Mouse (Mus musculus): ENCODE data around the gene Nos3. TPM values are rescaled to one million over a fixed set of nuclear protein-coding genes. Genes with fewer than 3 reads are reported as not detected.

Gene Nos3
- polyA plus RNA-seq, 1 experiment: 0.02 TPM

DNA sequence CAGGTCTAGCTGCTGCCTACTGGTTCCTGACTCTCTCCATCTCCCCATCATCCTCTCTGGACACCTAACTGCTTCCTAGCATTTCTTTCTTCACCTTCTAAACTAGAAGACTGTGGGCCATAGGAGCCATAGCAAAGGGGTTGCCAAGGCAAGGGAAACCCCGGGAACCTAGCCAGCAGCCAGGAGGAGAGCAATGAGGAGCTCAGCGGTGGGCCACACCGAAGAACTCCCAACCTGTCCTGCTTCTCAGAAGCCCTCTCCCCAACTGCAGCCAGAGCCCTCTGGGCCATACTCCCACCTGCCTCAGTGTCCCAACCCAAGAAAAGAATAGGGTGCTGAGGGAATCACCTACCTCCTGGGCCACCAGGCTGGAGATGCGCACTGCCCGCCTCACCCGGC lies 35.8 kb upstream of the Nos3 start:
- no peak overlapping the region for H3K4me3 ChIP-seq (replicated peaks)
- H3K27me3 ChIP-seq (ENCODE audit: control insufficient read depth): peaks cover 29% of the 10 kb centered on the region
- no peaks in the 10 kb centered on the region for H3K9me3 ChIP-seq (ENCODE audit: control insufficient read depth, low read length)
- TF ChIP-seq GATA1 (IDR thresholded peaks at IDR 0.05; ENCODE audit: low read length): no peak
- TF ChIP-seq TAL1 (IDR thresholded peaks at IDR 0.05; ENCODE audit: low read length): no peak
- H3K4me1 ChIP-seq (ENCODE audit: control insufficient read depth): no peaks in the 10 kb centered on the region
- H3K36me3 ChIP-seq (ENCODE audit: control insufficient read depth): no peaks in the 10 kb centered on the region

DNA sequence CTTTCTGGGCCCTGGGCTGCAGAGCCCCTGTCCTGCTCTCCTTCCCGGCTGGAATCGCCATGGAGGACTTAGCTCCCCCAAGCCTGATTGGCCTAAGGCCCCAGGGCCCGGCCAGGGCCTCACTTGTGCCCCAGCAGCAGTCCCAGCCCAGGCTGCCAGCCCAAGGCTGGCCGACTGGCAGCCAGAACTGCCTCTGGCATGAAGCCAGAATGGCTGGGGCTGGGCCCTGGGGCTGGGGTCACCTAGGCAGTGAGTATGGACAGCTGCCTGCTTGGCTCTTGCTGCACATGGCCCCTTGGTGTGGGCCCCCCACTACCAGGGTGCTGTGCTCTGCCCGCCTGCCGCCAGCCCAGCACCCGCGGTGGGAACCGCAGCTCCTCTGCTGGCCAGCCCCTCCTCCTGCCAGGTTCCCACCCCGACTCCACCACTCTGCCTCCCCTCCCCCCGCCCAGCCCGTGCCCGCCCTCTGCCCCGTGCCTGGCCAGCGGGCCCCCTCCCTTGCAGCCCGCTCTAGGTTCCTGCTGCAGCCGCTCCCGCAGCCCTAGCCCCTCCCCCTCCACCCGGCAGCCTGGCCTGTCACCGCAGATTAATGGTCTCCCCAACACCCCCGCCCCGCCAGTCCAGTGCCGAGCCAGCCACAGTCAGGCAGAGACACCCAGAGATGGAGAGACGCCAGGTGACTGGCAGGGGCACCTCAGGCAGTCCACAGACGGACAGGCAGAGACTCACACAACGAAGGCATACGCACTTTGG lies 35.2 kb upstream of the Nos3 start:
- H3K27me3 ChIP-seq (ENCODE audit: control insufficient read depth): peaks cover 27% of the 10 kb centered on the region
- H3K4me3 ChIP-seq (replicated peaks): no peak overlapping the region
- no peak for TF ChIP-seq GATA1 (IDR thresholded peaks at IDR 0.05; ENCODE audit: low read length)
- TF ChIP-seq TAL1 (IDR thresholded peaks at IDR 0.05; ENCODE audit: low read length): no peak

DNA sequence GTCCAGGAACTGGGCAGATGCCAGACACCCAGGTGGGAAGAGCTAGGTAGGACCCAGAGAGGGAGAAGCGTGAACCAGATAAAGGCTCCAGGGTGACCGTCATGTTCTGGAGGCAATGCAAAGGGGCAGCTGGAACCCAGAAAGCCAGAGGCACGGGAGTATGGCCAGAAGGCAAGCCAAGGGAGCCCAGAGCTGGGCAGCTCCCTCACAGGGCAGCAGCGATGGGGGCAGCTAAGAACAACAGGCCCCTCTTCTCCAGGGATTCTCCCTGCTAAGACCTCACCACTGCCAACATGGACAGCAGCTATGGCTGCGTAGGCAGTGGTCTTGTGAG lies 34.7 kb upstream of the Nos3 start:
- Histone ChIP-seq H3K27me3 (ENCODE audit: control insufficient read depth) (peaks cover 25% of the 10 kb centered on the region), H3K36me3 (ENCODE audit: control insufficient read depth) (no peaks in the 10 kb centered on the region), H3K4me1 (ENCODE audit: control insufficient read depth) (no peaks in the 10 kb centered on the region), H3K9me3 (ENCODE audit: control insufficient read depth, low read length) (no peaks in the 10 kb centered on the region), H3K4me3 (replicated peaks) (no peak overlapping the region)
- TF ChIP-seq GATA1 (IDR thresholded peaks at IDR 0.05; ENCODE audit: low read length) (no peak), TAL1 (IDR thresholded peaks at IDR 0.05; ENCODE audit: low read length) (no peak)

More for the DNA sequence above, 35.2 kb upstream of the Nos3 start:
- no peaks in the 10 kb centered on the region for H3K4me1 ChIP-seq (ENCODE audit: control insufficient read depth)
- H3K9me3 ChIP-seq (ENCODE audit: control insufficient read depth, low read length): no peaks in the 10 kb centered on the region
- H3K36me3 ChIP-seq (ENCODE audit: control insufficient read depth): no peaks in the 10 kb centered on the region

DNA sequence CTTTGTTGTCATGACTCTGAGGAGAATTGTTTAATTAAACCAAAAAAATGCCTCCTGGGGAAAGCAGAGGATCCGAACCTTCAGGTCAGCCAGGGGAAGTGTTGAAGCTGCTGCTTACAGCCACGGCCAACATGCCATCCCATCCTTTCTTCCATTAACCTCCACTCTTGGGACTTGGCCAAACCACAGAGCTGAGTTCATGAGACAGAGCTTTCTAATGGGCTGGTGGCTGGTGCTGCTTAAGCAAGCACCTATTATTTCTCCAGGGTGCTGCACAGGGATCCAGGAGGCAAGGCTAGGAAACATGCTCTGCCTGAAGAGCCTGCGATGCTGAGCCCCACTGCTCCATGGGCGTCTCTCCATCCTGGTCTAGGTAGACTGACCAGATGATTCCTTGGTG lies 32.2 kb upstream of the Nos3 start:
- TF ChIP-seq GATA1 (IDR thresholded peaks at IDR 0.05; ENCODE audit: low read length) (no peak), TAL1 (IDR thresholded peaks at IDR 0.05; ENCODE audit: low read length) (no peak)
- Histone ChIP-seq H3K27me3 (ENCODE audit: control insufficient read depth) (peaks cover 17% of the 10 kb centered on the region), H3K36me3 (ENCODE audit: control insufficient read depth) (no peaks in the 10 kb centered on the region)

DNA sequence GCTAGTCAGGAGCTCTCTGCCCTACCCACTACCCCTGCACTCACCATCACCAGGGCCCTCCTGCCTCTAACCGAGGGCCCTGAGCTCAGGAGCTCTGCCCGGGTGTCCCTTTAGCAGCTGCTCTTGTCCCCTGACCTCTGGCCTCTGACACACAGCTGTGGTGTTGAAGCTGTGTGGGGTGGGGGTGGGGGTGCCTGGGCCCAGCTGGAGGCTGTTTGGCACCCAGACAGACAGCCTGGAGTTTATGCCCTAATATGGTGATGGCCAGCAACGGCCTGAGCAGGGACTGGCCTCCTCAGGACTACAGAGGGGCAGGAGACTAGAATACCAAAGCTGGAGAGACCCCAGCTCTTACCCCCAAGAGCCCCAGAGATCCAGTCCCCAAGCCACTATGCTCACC lies 29.9 kb upstream of the Nos3 start:
- no peaks in the 10 kb centered on the region for H3K9me3 ChIP-seq (ENCODE audit: control insufficient read depth, low read length)
- no peak overlapping the region for H3K4me3 ChIP-seq (replicated peaks)
- H3K27me3 ChIP-seq (ENCODE audit: control insufficient read depth): peaks cover 6% of the 10 kb centered on the region
- no peaks in the 10 kb centered on the region for H3K36me3 ChIP-seq (ENCODE audit: control insufficient read depth)
- no peaks in the 10 kb centered on the region for H3K4me1 ChIP-seq (ENCODE audit: control insufficient read depth)
- TF ChIP-seq TAL1 (IDR thresholded peaks at IDR 0.05; ENCODE audit: low read length) (no peak), GATA1 (IDR thresholded peaks at IDR 0.05; ENCODE audit: low read length) (no peak)

More for the DNA sequence above, 32.2 kb upstream of the Nos3 start:
- H3K4me3 ChIP-seq (replicated peaks): no peak overlapping the region
- no peaks in the 10 kb centered on the region for H3K9me3 ChIP-seq (ENCODE audit: control insufficient read depth, low read length)
- no peaks in the 10 kb centered on the region for H3K4me1 ChIP-seq (ENCODE audit: control insufficient read depth)

DNA sequence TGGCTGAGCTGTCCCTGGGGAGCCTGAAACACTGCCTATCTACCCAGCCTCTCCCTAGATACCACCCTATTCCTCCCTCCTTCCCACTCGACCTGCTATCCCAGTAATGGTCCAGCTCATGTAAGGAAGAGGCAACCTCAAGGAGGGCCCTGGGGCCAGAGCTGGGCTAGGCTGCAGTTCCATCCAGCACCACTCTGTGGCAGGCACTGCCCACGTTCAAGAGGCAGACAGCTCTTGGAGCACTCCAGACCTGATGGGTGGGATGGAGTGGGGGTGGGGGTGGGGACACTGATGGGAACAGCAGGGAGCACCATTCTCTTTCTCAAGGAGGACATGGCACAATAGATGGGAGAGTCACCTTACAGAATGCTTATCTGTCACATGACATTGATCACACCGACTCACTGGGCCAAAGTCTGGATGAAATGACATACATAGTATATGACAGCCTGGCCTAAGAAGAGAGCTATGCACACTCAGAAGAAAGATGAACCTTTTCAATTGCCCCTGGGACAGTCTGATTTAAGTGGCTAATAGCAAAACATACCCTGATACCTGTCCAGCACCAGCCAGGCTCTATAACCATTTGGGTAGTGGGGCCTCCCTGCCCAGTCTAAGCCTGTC lies 28.6 kb upstream of the Nos3 start:
- Histone ChIP-seq H3K4me1 (ENCODE audit: control insufficient read depth) (no peaks in the 10 kb centered on the region), H3K4me3 (replicated peaks) (no peak overlapping the region), H3K9me3 (ENCODE audit: control insufficient read depth, low read length) (no peaks in the 10 kb centered on the region), H3K36me3 (ENCODE audit: control insufficient read depth) (no peaks in the 10 kb centered on the region), H3K27me3 (ENCODE audit: control insufficient read depth) (no peaks in the 10 kb centered on the region)
- TF ChIP-seq TAL1 (IDR thresholded peaks at IDR 0.05; ENCODE audit: low read length) (no peak), GATA1 (IDR thresholded peaks at IDR 0.05; ENCODE audit: low read length) (no peak)

DNA sequence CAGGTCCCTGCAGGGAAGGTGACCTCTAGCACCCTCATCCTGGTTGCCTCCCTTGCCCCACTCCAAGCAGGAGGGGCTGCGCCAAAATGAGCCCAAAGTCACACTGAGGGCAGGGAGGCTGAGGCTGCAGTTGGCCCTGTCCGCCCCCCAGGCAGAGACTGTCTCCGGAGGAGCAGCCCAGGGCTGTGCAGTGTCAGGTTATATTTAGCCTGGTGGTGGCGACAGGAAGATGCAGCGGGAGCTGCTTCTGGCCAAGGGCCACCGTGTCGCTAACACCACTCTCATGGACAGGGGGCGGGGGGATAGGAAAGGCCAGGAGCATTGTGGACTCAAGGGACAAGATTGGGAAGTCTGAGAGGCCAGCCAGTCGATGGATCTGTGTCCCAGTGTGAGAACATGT lies 27.2 kb upstream of the Nos3 start:
- Histone ChIP-seq H3K4me1 (ENCODE audit: control insufficient read depth) (no peaks in the 10 kb centered on the region), H3K9me3 (ENCODE audit: control insufficient read depth, low read length) (no peaks in the 10 kb centered on the region), H3K4me3 (replicated peaks) (no peak overlapping the region), H3K27me3 (ENCODE audit: control insufficient read depth) (no peaks in the 10 kb centered on the region), H3K36me3 (ENCODE audit: control insufficient read depth) (no peaks in the 10 kb centered on the region)
- no peak for TF ChIP-seq GATA1 (IDR thresholded peaks at IDR 0.05; ENCODE audit: low read length)

DNA sequence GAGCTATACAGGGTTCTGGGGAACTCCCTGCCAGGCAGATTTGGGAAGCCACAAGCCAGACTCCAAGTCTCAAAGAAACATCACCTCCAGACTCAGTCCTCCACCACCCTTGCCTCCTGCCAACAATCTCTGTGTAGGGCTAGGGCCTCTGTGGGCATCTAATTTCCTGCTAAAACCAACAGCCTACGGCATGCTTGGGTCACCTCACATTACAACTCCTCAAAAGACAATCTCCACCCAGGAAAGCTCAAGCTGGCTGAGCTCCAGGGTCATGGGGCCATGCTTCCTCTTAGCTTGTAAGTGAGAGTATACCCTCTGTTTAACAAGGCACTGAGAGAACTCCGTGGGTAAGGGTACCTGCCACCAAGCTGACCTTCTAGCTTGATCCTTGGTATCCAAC lies 26.8 kb upstream of the Nos3 start:
- H3K9me3 ChIP-seq (ENCODE audit: control insufficient read depth, low read length): no peaks in the 10 kb centered on the region
- no peak overlapping the region for H3K4me3 ChIP-seq (replicated peaks)
- no peaks in the 10 kb centered on the region for H3K27me3 ChIP-seq (ENCODE audit: control insufficient read depth)
- no peaks in the 10 kb centered on the region; the same call in 1 of the 2 replicates for H3K4me1 ChIP-seq (ENCODE audit: control insufficient read depth)
- no peak for TF ChIP-seq TAL1 (IDR thresholded peaks at IDR 0.05; ENCODE audit: low read length)
- TF ChIP-seq GATA1 (IDR thresholded peaks at IDR 0.05; ENCODE audit: low read length): no peak
- H3K36me3 ChIP-seq (ENCODE audit: control insufficient read depth): no peaks in the 10 kb centered on the region

DNA sequence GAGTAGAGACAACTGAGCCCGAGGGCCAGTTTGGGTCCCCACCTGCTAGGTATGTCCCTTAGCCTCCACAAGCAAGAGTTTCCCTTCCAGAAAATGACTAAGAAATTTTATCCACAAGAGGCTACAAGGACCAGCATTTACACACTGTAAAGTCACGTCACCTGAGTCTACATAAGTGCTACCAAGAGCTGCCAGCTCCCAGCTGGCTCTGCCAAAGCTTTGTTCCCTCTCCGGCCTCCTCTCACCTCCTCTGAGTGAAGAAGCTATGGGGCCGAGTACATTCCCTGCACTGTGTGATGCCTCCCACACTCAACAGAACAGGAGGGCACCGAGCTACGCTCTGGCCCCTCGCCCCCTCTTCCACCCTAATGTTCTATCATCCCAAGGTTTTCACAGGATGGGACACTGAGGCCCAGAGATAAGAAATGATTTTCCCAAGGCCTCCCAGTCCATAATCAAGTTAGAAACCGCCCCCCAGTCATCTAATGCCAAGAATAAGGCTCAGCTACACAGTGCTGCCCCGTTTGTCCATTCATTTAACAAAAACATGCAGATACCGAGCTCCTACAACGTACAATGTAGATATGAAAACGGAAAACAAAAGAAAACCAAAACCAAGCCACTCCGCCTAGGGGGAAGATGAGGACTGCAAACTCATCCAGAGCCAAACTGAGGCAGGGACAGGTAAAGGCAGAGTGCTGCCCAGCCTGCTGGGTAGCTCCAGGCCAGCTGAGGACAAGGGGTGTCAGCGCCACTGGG lies 22.2 kb upstream of the Nos3 start:
- Histone ChIP-seq H3K36me3 (ENCODE audit: control insufficient read depth) (no peaks in the 10 kb centered on the region), H3K4me3 (replicated peaks) (no peak overlapping the region), H3K27me3 (ENCODE audit: control insufficient read depth) (peaks cover 13% of the 10 kb centered on the region), H3K4me1 (ENCODE audit: control insufficient read depth) (peaks cover 12% of the 10 kb centered on the region; the same call in 1 of the 2 replicates), H3K9me3 (ENCODE audit: control insufficient read depth, low read length) (no peaks in the 10 kb centered on the region)
- TF ChIP-seq GATA1 (IDR thresholded peaks at IDR 0.05; ENCODE audit: low read length): no peak
- TF ChIP-seq TAL1 (IDR thresholded peaks at IDR 0.05; ENCODE audit: low read length): no peak

All from erythroblast, embryonic 14.5 days (primary cell).